Mouse (Mus musculus) CD8-positive naive resting alpha-beta T cell, adult 2 months (primary cell): ENCODE measurements at regions not wholly inside any gene's neighbourhood (a gene's known extent, or its start where the extent isn't known, plus 50 kb on each side); places are given as distances from the start of the nearest gene placed in this dataset.
A peak's percentile ranks its signal among the peaks of the same experiment; 100 is the strongest.

ENCODE experiments used
- DNase-seq, 2 experiments: peaks; one replicate each; pipeline ENCODE4 v3.0.0; 2022; ENCODE audit warnings: low read depth in 2 of 2, low spot score in 2 of 2

GRCm38 (mm10) chr2:146624207-146624606 lies 112.1 kb upstream of the Ralgapa2 start:
- no peak for DNase-seq

GRCm38 (mm10) chr2:146625166-146625751 lies 113.1 kb upstream of the Ralgapa2 start:
- DNase-seq: no peak

GRCm38 (mm10) chr2:146626531-146626930 lies 114.4 kb upstream of the Ralgapa2 start:
- no peak for DNase-seq

- DNase-seq: no peak
Measured at GRCm38 (mm10) chr2:146630179-146630578, 118.0 kb upstream of the Ralgapa2 start.

GRCm38 (mm10) chr2:146631098-146631497 lies 119.0 kb upstream of the Ralgapa2 start:
- DNase-seq: no peak

- peak; percentile 29 to 30 for DNase-seq
Measured at GRCm38 (mm10) chr2:146633329-146634070, 121.4 kb upstream of the Ralgapa2 start.

- DNase-seq: no peak
Measured at GRCm38 (mm10) chr2:146637573-146637972, 125.4 kb upstream of the Ralgapa2 start.

- DNase-seq: no peak
Measured at GRCm38 (mm10) chr2:146646237-146646972, 134.3 kb upstream of the Ralgapa2 start.

- no peak for DNase-seq
Measured at GRCm38 (mm10) chr2:146646973-146647282, 134.8 kb upstream of the Ralgapa2 start.

- DNase-seq: no peak
Measured at GRCm38 (mm10) chr2:146661346-146661745, 149.2 kb upstream of the Ralgapa2 start.

GRCm38 (mm10) chr2:146672761-146673160 lies 160.6 kb upstream of the Ralgapa2 start:
- DNase-seq: no peak

- no peak for DNase-seq
Measured at GRCm38 (mm10) chr2:146681979-146682378, 169.8 kb upstream of the Ralgapa2 start.

- DNase-seq: no peak
Measured at GRCm38 (mm10) chr2:146685854-146686507, 169.7 kb upstream of the Kiz start.

- DNase-seq: no peak
Measured at GRCm38 (mm10) chr2:146688544-146688943, 167.1 kb upstream of the Kiz start.

- DNase-seq: no peak
Measured at GRCm38 (mm10) chr2:146693484-146693883, 162.2 kb upstream of the Kiz start.

GRCm38 (mm10) chr2:146694041-146694440 lies 161.6 kb upstream of the Kiz start:
- DNase-seq: no peak

- no peak for DNase-seq
Measured at GRCm38 (mm10) chr2:146696277-146696676, 159.4 kb upstream of the Kiz start.

- DNase-seq: no peak
Measured at GRCm38 (mm10) chr2:146696727-146697126, 158.9 kb upstream of the Kiz start.

GRCm38 (mm10) chr2:146710676-146711075 lies 145.0 kb upstream of the Kiz start:
- no peak for DNase-seq

GRCm38 (mm10) chr2:146721184-146721715 lies 134.4 kb upstream of the Kiz start:
- no peak for DNase-seq

GRCm38 (mm10) chr2:146722351-146723025 lies 133.2 kb upstream of the Kiz start:
- DNase-seq: no peak
